Mouse (Mus musculus): ENCODE data around the gene Cwc22. TPM values are rescaled to one million over a fixed set of nuclear protein-coding genes. Genes with fewer than 3 reads are reported as not detected.

The Cwc22 gene
- total and polyA plus RNA-seq, 2 experiments from 2014 or later, result 9.0 to 9.6 TPM

DNA sequence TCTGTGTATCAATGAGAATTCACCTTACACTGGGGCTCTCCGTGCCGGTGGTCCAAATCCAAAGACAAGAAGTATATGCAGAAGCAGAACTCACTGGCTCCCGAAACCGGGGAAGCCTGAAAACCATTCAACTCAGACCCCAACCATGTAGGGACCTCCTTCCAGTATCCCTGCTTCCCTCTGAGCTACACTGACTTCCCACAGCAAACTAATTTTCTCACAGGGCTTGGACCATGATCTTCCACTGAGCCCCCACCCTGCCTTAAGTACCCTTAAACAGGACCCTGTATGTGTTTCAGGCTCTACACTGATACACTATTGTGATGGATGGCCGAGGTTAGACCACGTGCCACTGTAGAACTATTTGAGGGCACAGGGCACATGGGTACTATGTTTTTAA lies 56.2 kb downstream of the Cwc22 start:
- DNase-seq (ENCODE audit: low spot score), result no peak
- no peak overlapping the region for H3K27ac ChIP-seq
- WGBS, result 94% methylated on average over 6 of the region's 6 CpGs

DNA sequence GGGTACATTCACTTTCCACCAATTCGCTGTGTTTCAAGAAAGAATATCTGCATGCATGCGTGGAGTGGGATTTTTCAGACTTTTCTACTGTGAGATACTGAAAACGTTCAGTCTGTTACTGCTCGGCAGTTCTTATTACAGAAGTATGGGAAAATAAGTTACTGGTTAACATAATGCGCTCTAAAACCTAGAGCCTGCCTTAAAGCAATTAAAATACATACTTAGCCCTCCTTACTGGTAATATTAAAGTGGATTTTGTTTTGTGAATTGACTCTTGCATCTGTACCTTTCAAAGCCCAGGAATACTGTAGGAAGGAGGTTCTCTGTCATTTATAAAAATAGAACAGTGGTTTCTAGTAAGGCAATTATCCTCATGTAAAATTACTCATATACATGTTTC lies 56.8 kb downstream of the Cwc22 start:
- Histone ChIP-seq H3K27ac (no peak overlapping the region), H3K36me3 (ENCODE audit: insufficient read depth, low read length) (peaks cover 7% of the 10 kb centered on the region), H3K9me3 (ENCODE audit: low read length) (no peaks in the 10 kb centered on the region), H3K27me3 (ENCODE audit: insufficient read depth, low read length) (no peaks in the 10 kb centered on the region), H3K9ac (replicated peaks; ENCODE audit: low read length) (no peak overlapping the region), H3K4me3 (ENCODE audit: low read length) (no peak overlapping the region), H3K4me1 (ENCODE audit: insufficient read depth, low read length) (no peaks in the 10 kb centered on the region), H3K4me2 (ENCODE audit: low read depth, low read length) (no peak overlapping the region)
- no peak for ATAC-seq
- no peak for TF ChIP-seq CTCF (IDR thresholded peaks at IDR 0.05; ENCODE audit: low read depth)
- WGBS, result 91% methylated on average over 5 of the region's 5 CpGs
- no peak for DNase-seq (ENCODE audit: low spot score)

More for the DNA sequence above, 56.2 kb downstream of the Cwc22 start:
- H3K4me1 ChIP-seq (ENCODE audit: insufficient read depth, low read length), result no peaks in the 10 kb centered on the region
- no peak for ATAC-seq
- H3K4me2 ChIP-seq (ENCODE audit: low read depth, low read length), result no peak overlapping the region
- H3K4me3 ChIP-seq (ENCODE audit: low read length), result no peak overlapping the region
- peaks cover 12% of the 10 kb centered on the region for H3K36me3 ChIP-seq (ENCODE audit: insufficient read depth, low read length)
- H3K9me3 ChIP-seq (ENCODE audit: low read length), result no peaks in the 10 kb centered on the region
- no peaks in the 10 kb centered on the region for H3K27me3 ChIP-seq (ENCODE audit: insufficient read depth, low read length)
- TF ChIP-seq CTCF (IDR thresholded peaks at IDR 0.05; ENCODE audit: low read depth), result no peak
- no peak overlapping the region for H3K9ac ChIP-seq (replicated peaks; ENCODE audit: low read length)

DNA sequence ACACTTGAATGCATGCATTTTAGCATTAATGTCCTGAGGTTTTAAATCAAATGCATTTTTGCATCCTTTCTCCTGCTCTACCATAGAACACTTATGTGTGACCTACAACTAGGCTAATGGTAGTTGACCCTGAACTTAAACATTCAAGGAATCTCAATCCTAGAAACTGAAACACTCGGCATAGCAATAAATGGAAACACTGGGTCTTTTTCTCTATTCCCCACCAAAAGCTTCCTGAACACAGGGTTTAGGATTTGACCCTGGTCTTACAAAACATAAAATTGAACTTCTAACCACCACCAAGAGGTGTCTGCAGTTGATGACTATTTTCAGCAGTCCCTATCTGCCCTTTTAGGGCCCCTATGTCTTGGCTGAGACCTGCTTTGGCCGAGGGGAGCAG lies 57.3 kb downstream of the Cwc22 start:
- no peaks in the 10 kb centered on the region for H3K4me1 ChIP-seq (ENCODE audit: insufficient read depth, low read length)
- ATAC-seq (no peak), DNase-seq (ENCODE audit: low spot score) (no peak)
- H3K27me3 ChIP-seq (ENCODE audit: insufficient read depth, low read length), result no peaks in the 10 kb centered on the region
- no peak for TF ChIP-seq CTCF (IDR thresholded peaks at IDR 0.05; ENCODE audit: low read depth)
- H3K36me3 ChIP-seq (ENCODE audit: insufficient read depth, low read length), result peaks cover 6% of the 10 kb centered on the region
- H3K4me3 ChIP-seq (ENCODE audit: low read length), result no peak overlapping the region
- H3K9ac ChIP-seq (replicated peaks; ENCODE audit: low read length), result no peak overlapping the region
- WGBS, result 83% methylated on average over 2 of the region's 2 CpGs
- H3K27ac ChIP-seq, result no peak overlapping the region
- H3K4me2 ChIP-seq (ENCODE audit: low read depth, low read length), result no peak overlapping the region
- H3K9me3 ChIP-seq (ENCODE audit: low read length), result no peaks in the 10 kb centered on the region

DNA sequence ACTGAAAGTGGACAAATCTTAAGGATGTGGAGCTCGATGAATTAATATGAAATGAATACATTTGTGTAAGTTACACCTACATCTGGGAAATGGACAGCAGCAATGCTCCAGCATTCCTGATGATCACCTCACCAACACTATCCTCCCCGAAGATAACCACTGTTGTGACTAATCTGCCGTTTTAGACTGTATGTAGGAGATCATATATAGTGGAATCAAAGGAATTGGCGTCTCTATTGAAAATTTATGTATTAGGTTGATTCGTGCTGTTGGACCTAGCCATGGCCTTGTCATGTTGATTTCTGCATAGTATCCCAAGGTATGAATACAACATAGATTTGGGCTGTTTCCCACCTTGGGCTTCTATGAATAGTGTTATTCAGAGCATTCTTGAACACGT lies 58.1 kb downstream of the Cwc22 start:
- Histone ChIP-seq H3K4me2 (ENCODE audit: low read depth, low read length) (no peak overlapping the region), H3K9me3 (ENCODE audit: low read length) (no peaks in the 10 kb centered on the region), H3K4me3 (ENCODE audit: low read length) (no peak overlapping the region), H3K36me3 (ENCODE audit: insufficient read depth, low read length) (peaks cover 6% of the 10 kb centered on the region), H3K9ac (replicated peaks; ENCODE audit: low read length) (no peak overlapping the region), H3K27me3 (ENCODE audit: insufficient read depth, low read length) (no peaks in the 10 kb centered on the region), H3K4me1 (ENCODE audit: insufficient read depth, low read length) (no peaks in the 10 kb centered on the region), H3K27ac (no peak overlapping the region)
- 94% methylated on average over 6 of the region's 6 CpGs for WGBS
- TF ChIP-seq CTCF (IDR thresholded peaks at IDR 0.05; ENCODE audit: low read depth), result no peak
- DNase-seq (ENCODE audit: low spot score), result no peak
- no peak for ATAC-seq

DNA sequence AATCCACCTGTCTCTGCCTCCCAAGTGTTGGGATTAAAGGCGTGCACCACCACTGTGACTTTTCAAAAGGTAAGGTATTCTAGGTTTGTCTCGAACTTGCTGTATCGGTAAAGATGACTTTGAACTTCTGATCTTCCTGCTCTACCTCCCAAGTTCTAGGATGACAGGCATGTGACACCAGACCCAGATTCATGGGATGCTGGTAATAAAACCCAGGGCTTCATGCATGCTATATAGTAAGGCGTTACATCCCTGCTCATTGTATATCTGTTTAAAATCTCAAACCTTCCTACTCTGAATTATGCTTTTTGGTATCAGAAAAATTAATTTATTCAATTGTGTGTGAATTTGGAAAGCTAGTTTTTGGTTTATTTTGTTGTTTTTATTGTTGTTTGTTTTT lies 59.0 kb downstream of the Cwc22 start:
- WGBS, result 96% methylated on average over 4 of the region's 4 CpGs
- TF ChIP-seq CTCF (IDR thresholded peaks at IDR 0.05; ENCODE audit: low read depth), result no peak
- H3K9me3 ChIP-seq (ENCODE audit: low read length), result no peaks in the 10 kb centered on the region
- ATAC-seq, result no peak
- H3K36me3 ChIP-seq (ENCODE audit: insufficient read depth, low read length), result no peaks in the 10 kb centered on the region
- no peak overlapping the region for H3K9ac ChIP-seq (replicated peaks; ENCODE audit: low read length)
- H3K4me2 ChIP-seq (ENCODE audit: low read depth, low read length), result no peak overlapping the region
- DNase-seq (ENCODE audit: low spot score), result no peak
- no peak overlapping the region for H3K27ac ChIP-seq
- no peaks in the 10 kb centered on the region for H3K4me1 ChIP-seq (ENCODE audit: insufficient read depth, low read length)
- no peak overlapping the region for H3K4me3 ChIP-seq (ENCODE audit: low read length)
- no peaks in the 10 kb centered on the region for H3K27me3 ChIP-seq (ENCODE audit: insufficient read depth, low read length)

DNA sequence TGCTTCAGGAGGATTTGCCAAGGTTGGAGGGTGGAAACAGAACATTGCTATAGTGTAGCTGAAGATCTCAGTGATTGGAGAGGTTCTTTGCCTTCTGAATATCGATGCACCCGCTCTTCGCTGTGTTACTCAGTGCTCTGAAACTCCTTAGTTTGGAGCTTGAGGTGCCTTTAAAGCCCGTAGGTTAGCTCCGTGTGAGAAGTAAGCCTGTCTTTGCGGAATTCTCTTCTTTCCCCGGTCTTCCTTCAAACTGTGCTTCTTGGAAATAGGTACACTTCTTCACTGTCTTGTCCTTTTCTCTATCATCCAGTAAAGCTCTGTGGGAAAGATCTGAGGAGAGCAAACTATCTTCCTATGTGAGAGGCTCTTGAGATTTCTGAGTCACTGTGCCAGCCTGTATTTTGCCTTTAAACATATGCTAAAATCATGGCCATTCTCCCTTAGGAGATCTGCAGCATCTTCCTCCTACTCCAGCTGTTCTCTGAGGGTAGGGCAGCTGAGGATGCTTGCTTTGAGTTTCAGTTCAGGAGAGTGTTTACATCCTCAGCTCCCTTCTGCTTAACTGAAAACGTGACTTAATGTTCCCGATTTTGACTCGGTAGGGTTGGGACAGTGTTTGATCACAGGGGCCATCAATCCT lies 60.6 kb downstream of the Cwc22 start:
- H3K4me3 ChIP-seq (ENCODE audit: low read length), result no peak overlapping the region
- H3K4me1 ChIP-seq (ENCODE audit: insufficient read depth, low read length), result no peaks in the 10 kb centered on the region
- no peaks in the 10 kb centered on the region for H3K36me3 ChIP-seq (ENCODE audit: insufficient read depth, low read length)
- 90% methylated on average over 10 of the region's 10 CpGs for WGBS
- H3K9ac ChIP-seq (replicated peaks; ENCODE audit: low read length), result no peak overlapping the region
- ATAC-seq (no peak), DNase-seq (ENCODE audit: low spot score) (no peak)
- H3K27ac ChIP-seq, result no peak overlapping the region
- no peak overlapping the region for H3K4me2 ChIP-seq (ENCODE audit: low read depth, low read length)
- H3K27me3 ChIP-seq (ENCODE audit: insufficient read depth, low read length), result no peaks in the 10 kb centered on the region
- no peaks in the 10 kb centered on the region for H3K9me3 ChIP-seq (ENCODE audit: low read length)
- TF ChIP-seq CTCF (IDR thresholded peaks at IDR 0.05; ENCODE audit: low read depth), result no peak

DNA sequence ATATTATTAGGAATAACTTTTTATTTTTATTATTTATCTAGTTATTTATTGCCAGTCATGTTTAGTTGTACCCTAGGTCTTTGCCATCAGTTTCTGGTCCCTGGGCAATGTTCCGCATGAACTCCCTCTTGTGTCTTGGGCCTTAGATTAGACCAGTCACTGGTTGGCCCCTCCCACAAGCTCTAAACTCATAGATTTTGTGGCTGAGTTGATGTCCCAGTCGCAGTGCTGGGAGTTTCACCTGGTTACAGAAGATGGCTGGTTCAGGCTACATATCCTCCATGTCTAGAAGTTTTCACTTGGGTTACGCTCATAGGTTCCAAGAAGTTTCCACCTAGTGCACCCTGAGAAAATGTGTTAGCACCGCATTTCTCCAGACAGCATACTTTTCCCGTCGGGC lies 61.1 kb downstream of the Cwc22 start:
- Histone ChIP-seq H3K9me3 (ENCODE audit: low read length) (no peaks in the 10 kb centered on the region), H3K4me1 (ENCODE audit: insufficient read depth, low read length) (no peaks in the 10 kb centered on the region), H3K4me3 (ENCODE audit: low read length) (no peak overlapping the region), H3K9ac (replicated peaks; ENCODE audit: low read length) (no peak overlapping the region), H3K36me3 (ENCODE audit: insufficient read depth, low read length) (no peaks in the 10 kb centered on the region), H3K27ac (no peak overlapping the region), H3K4me2 (ENCODE audit: low read depth, low read length) (no peak overlapping the region), H3K27me3 (ENCODE audit: insufficient read depth, low read length) (no peaks in the 10 kb centered on the region)
- ATAC-seq (no peak), DNase-seq (ENCODE audit: low spot score) (no peak)
- TF ChIP-seq CTCF (IDR thresholded peaks at IDR 0.05; ENCODE audit: low read depth), result no peak
- 94% methylated on average over 6 of the region's 6 CpGs for WGBS
